9 mouse cellular contexts compared by ENCODE assay signal in genomic region chr17:5321589-5322225, GRCm38 (mm10).
DNase-seq lines count a peak whose midpoint lies in the region; ATAC-seq and TF ChIP-seq lines count a peak whose summit lies in the region.
"Had no signal": no experiment of that assay in that cellular context is flagged by ENCODE, and none has a peak within 500 bp of the region (broad histone marks: within the 10 kb centered on the region; RNA-seq: fewer than 3 reads in every experiment).

No protein-coding gene starts in this region.

- H3K9me3 ChIP-seq in embryonic facial prominence, embryonic 11.5 days (replicated peaks; ENCODE audit: control insufficient read depth, low read length) = no peaks in the 10 kb centered on the region
- no peaks in the 10 kb centered on the region for H3K9me3 ChIP-seq in embryonic facial prominence, embryonic 10.5 days
- H3K9me3 ChIP-seq: limb, embryonic 15.5 days had no signal

- H3K4me1 ChIP-seq in embryonic facial prominence, embryonic 11.5 days (ENCODE audit: control insufficient read depth, insufficient read depth, low read length) = peaks cover 5% of the 10 kb centered on the region; the same call in 1 of the 2 replicates
- peaks cover 36% of the 10 kb centered on the region for H3K4me1 ChIP-seq in embryonic facial prominence, embryonic 10.5 days
- H3K4me1 ChIP-seq in bone marrow, adult 2 months (ENCODE audit: control insufficient read depth, insufficient read depth, low read length) = peaks cover 2% of the 10 kb centered on the region; the same call in 1 of the 2 replicates

- no peak for TF ChIP-seq POLR2A in bone marrow, adult 2 months (IDR thresholded peaks at IDR 0.05; ENCODE audit: borderline replicate concordance, control insufficient read depth, low read depth, low read length)

- H3K4me3 ChIP-seq in embryonic facial prominence, embryonic 11.5 days (ENCODE audit: low read depth, low read length) = no peak overlapping the region
- no peak overlapping the region for H3K4me3 ChIP-seq in embryonic facial prominence, embryonic 10.5 days
- H3K4me3 ChIP-seq in bone marrow, adult 2 months (replicated peaks; ENCODE audit: control insufficient read depth, low read depth, low read length) = no peak overlapping the region
- H3K4me3 ChIP-seq: limb, embryonic 15.5 days had no signal

- whole genome bisulfite sequencing in embryonic facial prominence, embryonic 11.5 days = 81% methylated on average over 8 of the region's 8 CpGs
- 80% methylated on average over 8 of the region's 8 CpGs for WGBS in embryonic facial prominence, embryonic 10.5 days
- 63% methylated on average over 8 of the region's 8 CpGs for WGBS in bone marrow, adult 2 months

- peak; percentile 43; the same call in 1 of the 2 replicates for TF ChIP-seq CTCF in bone marrow, adult 2 months (IDR thresholded peaks at IDR 0.05; ENCODE audit: control insufficient read depth, insufficient read depth, low read length)

- no peak overlapping the region for H3K9ac ChIP-seq in embryonic facial prominence, embryonic 11.5 days (replicated peaks; ENCODE audit: low read length)
- H3K9ac ChIP-seq: limb, embryonic 15.5 days had no signal

- H3K4me2 ChIP-seq in embryonic facial prominence, embryonic 11.5 days (ENCODE audit: low read depth, low read length) = no peak overlapping the region
- H3K4me2 ChIP-seq: limb, embryonic 15.5 days had no signal

- no peaks in the 10 kb centered on the region for H3K27me3 ChIP-seq in embryonic facial prominence, embryonic 11.5 days (ENCODE audit: control insufficient read depth, insufficient read depth, low read length)
- peaks cover 25% of the 10 kb centered on the region for H3K27me3 ChIP-seq in embryonic facial prominence, embryonic 10.5 days (replicated peaks; ENCODE audit: low read depth, poor library complexity, severe bottlenecking)
- H3K27me3 ChIP-seq: limb, embryonic 15.5 days had no signal

- intact Hi-C loops in left cerebral cortex, postnatal 4 days (cut with DNase I) = no loop called here
- intact Hi-C loops in left cerebral cortex, postnatal 10 days (cut with DNase I) = no loop called here

- peak; percentile 13 for DNase-seq in embryonic facial prominence, embryonic 11.5 days (ENCODE audit: low spot score)
- DNase-seq in embryonic facial prominence, embryonic 10.5 days (ENCODE audit: low spot score) = no peak
- peak; percentile 41 for DNase-seq in left cerebral cortex, postnatal 4 days
- no peak for DNase-seq in left cerebral cortex, postnatal 10 days (ENCODE audit: extremely low spot score in 1 of 2, low spot score in 2 of 2)
- DNase-seq in lung, postnatal 36 days = peak; percentile 42
- no peak for DNase-seq in ovary, postnatal 36 days (ENCODE audit: low spot score)
- DNase-seq in urinary bladder, postnatal 4 days (ENCODE audit: low spot score in 2 of 2) = no peak

- H3K36me3 ChIP-seq in embryonic facial prominence, embryonic 11.5 days (replicated peaks; ENCODE audit: control insufficient read depth, insufficient read depth, low read depth, low read length) = peaks cover 13% of the 10 kb centered on the region
- peaks cover 81% of the 10 kb centered on the region for H3K36me3 ChIP-seq in embryonic facial prominence, embryonic 10.5 days (replicated peaks)

- no peak overlapping the region for H3K27ac ChIP-seq in embryonic facial prominence, embryonic 11.5 days (replicated peaks; ENCODE audit: low read depth, low read length)
- no peak overlapping the region for H3K27ac ChIP-seq in embryonic facial prominence, embryonic 10.5 days (replicated peaks)
- H3K27ac ChIP-seq in bone marrow, adult 2 months (ENCODE audit: control insufficient read depth, insufficient read depth, low read depth, low read length, poor library complexity) = no peak overlapping the region
- H3K27ac ChIP-seq: limb, embryonic 15.5 days had no signal

- no peak for ATAC-seq in embryonic facial prominence, embryonic 11.5 days (replicated peaks; ENCODE audit: insufficient number of reproducible peaks, low FRiP score, low TSS enrichment, low read depth)

Comparison
In these comparisons a context has a peak if more than half of its experiments do, and no peak if none do; other contexts are left out.
1. DNase-seq: peak in embryonic facial prominence, embryonic 11.5 days (single experiment), left cerebral cortex, postnatal 4 days (single experiment) and lung, postnatal 36 days (single experiment); none in embryonic facial prominence, embryonic 10.5 days (single experiment), left cerebral cortex, postnatal 10 days (0 of 2), ovary, postnatal 36 days (single experiment) and urinary bladder, postnatal 4 days (0 of 2).